Mouse (Mus musculus) C2C12 (cell line): ENCODE results near the gene Olfr231. TPM values are rescaled to one million over a fixed set of nuclear protein-coding genes. Genes with fewer than 3 reads are reported as not detected.

Experiments used
- H3K27me3 ChIP-seq: one replicate; pipeline ENCODE4 v1.6.1; 2011; ENCODE audit not compliant: control insufficient read depth, insufficient read depth, insufficient read length
- H3K36me3 ChIP-seq: one replicate; pipeline ENCODE4 v1.6.1; 2011; ENCODE audit not compliant: control insufficient read depth, insufficient read depth
- H3K4me3 ChIP-seq: one replicate; pipeline ENCODE4 v1.5.1; 2011; ENCODE audit warnings: mild to moderate bottlenecking, control low read depth; ENCODE audit not compliant: poor library complexity, insufficient read depth, severe bottlenecking
- H3K79me2 ChIP-seq: one replicate; pipeline ENCODE4 v1.6.1; 2011; ENCODE audit not compliant: control insufficient read depth, insufficient read depth
- H3K79me3 ChIP-seq: one replicate; pipeline ENCODE4 v1.6.1; 2011; ENCODE audit warnings: low read depth, control low read depth
- H3ac ChIP-seq: one replicate; pipeline ENCODE3; 2011; ENCODE audit warnings: low read depth; ENCODE audit not compliant: control insufficient read depth, insufficient read length
- CEBPB ChIP-seq: IDR thresholded peaks from one replicate; pipeline ENCODE4 v1.6.1; 2011; ENCODE audit warnings: low read depth, mild to moderate bottlenecking, control low read depth, moderate library complexity
- CTCF ChIP-seq: IDR thresholded peaks from one replicate; pipeline ENCODE4 v1.5.1; 2011; ENCODE audit not compliant: control insufficient read depth, insufficient read depth, insufficient read length
- FOSL1 ChIP-seq: IDR thresholded peaks from one replicate; pipeline ENCODE4 v1.8.0; 2011; ENCODE audit warnings: mild to moderate bottlenecking, low read length; ENCODE audit not compliant: poor library complexity, insufficient read depth, severe bottlenecking
- MAX ChIP-seq: IDR thresholded peaks from one replicate; pipeline ENCODE4 v1.6.1; 2011; ENCODE audit warnings: mild to moderate bottlenecking, control low read depth
- MYOD1 ChIP-seq: IDR thresholded peaks from one replicate; pipeline ENCODE4 v1.6.1; 2011; ENCODE audit warnings: low read depth; ENCODE audit not compliant: control insufficient read depth, insufficient read length
- MYOG ChIP-seq: IDR thresholded peaks from one replicate; pipeline ENCODE4 v1.6.1; 2011; ENCODE audit not compliant: control insufficient read depth, insufficient read length; ENCODE audit errors: extremely low read depth
- USF1 ChIP-seq: IDR thresholded peaks from one replicate; pipeline ENCODE4 v1.6.1; 2011; ENCODE audit warnings: low read depth, mild to moderate bottlenecking, control low read depth, moderate library complexity
- polyA plus RNA-seq: library from polyadenylated mRNA; unstranded; fragments of >200 nt; fragmentation: generic; extraction: Trizol; gene quantifications from one replicate; pipeline ENCODE4 v1.2.1, GENCODE M21; 2012; ENCODE audit warnings: missing spikeins

Gene Olfr231
- polyA plus RNA-seq, 1 experiment = not detected

- H3K79me2 ChIP-seq = no peaks in the 10 kb centered on the region
- no peak overlapping the region for H3ac ChIP-seq
- TF ChIP-seq MAX (no peak), MYOD1 (no peak), CEBPB (no peak), USF1 (no peak), MYOG (no peak), CTCF (no peak), FOSL1 (no peak)
- H3K27me3 ChIP-seq = no peaks in the 10 kb centered on the region
- no peak overlapping the region for H3K4me3 ChIP-seq
- H3K79me3 ChIP-seq = no peaks in the 10 kb centered on the region
- H3K36me3 ChIP-seq = no peaks in the 10 kb centered on the region
These were observed 28.3 kb upstream of the Olfr231 start for GRCm38 (mm10) chr1:174149289-174149688.

- no peak for TF ChIP-seq FOSL1
- TF ChIP-seq MAX = no peak
- TF ChIP-seq USF1 = no peak
- no peak for TF ChIP-seq MYOG
- no peak for TF ChIP-seq CEBPB
- no peak for TF ChIP-seq MYOD1
- TF ChIP-seq CTCF = no peak
- H3ac ChIP-seq = no peak overlapping the region
- no peaks in the 10 kb centered on the region for H3K27me3 ChIP-seq
- H3K79me3 ChIP-seq = no peaks in the 10 kb centered on the region
- H3K36me3 ChIP-seq = no peaks in the 10 kb centered on the region
- H3K79me2 ChIP-seq = no peaks in the 10 kb centered on the region
- no peak overlapping the region for H3K4me3 ChIP-seq
These were observed 25.7 kb upstream of the Olfr231 start for GRCm38 (mm10) chr1:174146696-174147095.

GRCm38 (mm10) chr1:174141384-174141783 is 20.4 kb upstream of the Olfr231 start:
- Histone ChIP-seq H3K79me3 (no peaks in the 10 kb centered on the region), H3ac (no peak overlapping the region), H3K27me3 (no peaks in the 10 kb centered on the region), H3K79me2 (no peaks in the 10 kb centered on the region), H3K4me3 (no peak overlapping the region), H3K36me3 (no peaks in the 10 kb centered on the region)
- TF ChIP-seq CEBPB = no peak

- no peak for TF ChIP-seq MAX
- TF ChIP-seq MYOG = no peak
- no peak for TF ChIP-seq USF1
- no peak for TF ChIP-seq CEBPB
- no peak for TF ChIP-seq FOSL1
- no peak for TF ChIP-seq MYOD1
- Histone ChIP-seq H3K36me3 (no peaks in the 10 kb centered on the region), H3K27me3 (no peaks in the 10 kb centered on the region), H3K4me3 (no peak overlapping the region), H3ac (no peak overlapping the region), H3K79me3 (no peaks in the 10 kb centered on the region), H3K79me2 (no peaks in the 10 kb centered on the region)
These were observed 11.0 kb upstream of the Olfr231 start for GRCm38 (mm10) chr1:174131999-174132398.

- H3K4me3 ChIP-seq = no peak within 1 kb of the TSS
These were observed 10.3 kb upstream of the Olfr231 start, which contains the start of gene Olfr424 for GRCm38 (mm10) chr1:174131217-174131616. Gene Olfr424, plus strand, starts transcription at chr1:174131517.

GRCm38 (mm10) chr1:174103735-174104134 is 17.2 kb downstream of the Olfr231 start:
- no peaks in the 10 kb centered on the region for H3K27me3 ChIP-seq
- no peaks in the 10 kb centered on the region for H3K79me2 ChIP-seq
- no peak overlapping the region for H3K4me3 ChIP-seq
- no peaks in the 10 kb centered on the region for H3K79me3 ChIP-seq
- no peak for TF ChIP-seq MAX
- no peak overlapping the region for H3ac ChIP-seq
- no peaks in the 10 kb centered on the region for H3K36me3 ChIP-seq

More at GRCm38 (mm10) chr1:174131217-174131616, 10.3 kb upstream of the Olfr231 start, which contains the start of gene Olfr424:
- Histone ChIP-seq H3K36me3 (no peaks in the 10 kb centered on the region), H3K27me3 (no peaks in the 10 kb centered on the region), H3K79me3 (no peaks in the 10 kb centered on the region), H3K79me2 (no peaks in the 10 kb centered on the region), H3ac (no peak within 1 kb of the TSS)
- TF ChIP-seq MYOD1 = no peak
- TF ChIP-seq MYOG = no peak
- no peak for TF ChIP-seq USF1
- no peak for TF ChIP-seq MAX
- TF ChIP-seq CEBPB = no peak
- TF ChIP-seq FOSL1 = no peak

GRCm38 (mm10) chr1:174096591-174096990 is 24.4 kb downstream of the Olfr231 start, which contains the start of gene Olfr427:
Gene Olfr427, plus strand, starts transcription at chr1:174096891.
- no peaks in the 10 kb centered on the region for H3K27me3 ChIP-seq
- H3K79me2 ChIP-seq = no peaks in the 10 kb centered on the region
- no peak within 1 kb of the TSS for H3ac ChIP-seq
- no peaks in the 10 kb centered on the region for H3K79me3 ChIP-seq
- H3K36me3 ChIP-seq = no peaks in the 10 kb centered on the region
- H3K4me3 ChIP-seq = no peak within 1 kb of the TSS
- TF ChIP-seq MYOD1 (no peak), MYOG (no peak)
